Mouse (Mus musculus): ENCODE data around the gene Hey2. TPM values are rescaled to one million over a fixed set of nuclear protein-coding genes. Genes with fewer than 3 reads are reported as not detected.

The Hey2 gene
- polyA plus RNA-seq, 2 experiments, result 3.1 to 6.1 TPM

- TF ChIP-seq POLR2A (IDR thresholded peaks at IDR 0.05; ENCODE audit: borderline replicate concordance, extremely low read depth, insufficient read depth, insufficient read length), result no peak
- Histone ChIP-seq H3K4me3 (replicated peaks; ENCODE audit: low read length) (no peak overlapping the region), H3K4me1 (ENCODE audit: control insufficient read depth, insufficient read depth, low read length) (no peaks in the 10 kb centered on the region), H3K4me2 (replicated peaks; ENCODE audit: low read depth, low read length, severe bottlenecking) (no peak overlapping the region), H3K27me3 (ENCODE audit: control insufficient read depth, insufficient read depth, low read length) (no peaks in the 10 kb centered on the region), H3K9ac (ENCODE audit: low read depth, low read length, severe bottlenecking) (no peak overlapping the region), H3K9me3 (ENCODE audit: control insufficient read depth, low read length) (no peaks in the 10 kb centered on the region), H3K27ac (replicated peaks; ENCODE audit: low read depth, low read length) (no peak overlapping the region), H3K36me3 (ENCODE audit: control insufficient read depth, insufficient read depth, low read length) (no peaks in the 10 kb centered on the region)
- ATAC-seq (ENCODE audit: low FRiP score, low read depth), result no peak
- 8% methylated on average over 1 of the region's 1 CpGs for WGBS
- DNase-seq (ENCODE audit: low spot score), result peak; percentile 83
Observed at GRCm38 (mm10) chr10:30825049-30825448, 17.6 kb downstream of the Hey2 start.

DNA sequence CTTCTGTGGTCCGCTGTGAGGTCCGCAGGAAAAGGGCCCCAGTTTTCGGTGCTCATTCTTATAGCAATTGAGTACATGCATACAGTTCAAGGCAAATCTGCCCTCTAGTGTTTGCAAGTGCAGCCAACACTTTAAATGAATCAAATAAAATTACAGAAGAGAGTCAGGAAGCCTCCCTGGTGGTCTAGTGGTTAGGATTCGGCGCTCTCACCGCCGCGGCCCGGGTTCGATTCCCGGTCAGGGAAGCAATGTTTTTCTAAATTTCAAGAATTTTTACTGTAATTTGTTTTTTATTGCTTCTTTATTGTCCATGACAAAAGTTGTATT, 31.7 kb downstream of the Hey2 start:
- Histone ChIP-seq H3K4me1 (ENCODE audit: control insufficient read depth, insufficient read depth, low read length) (no peaks in the 10 kb centered on the region), H3K36me3 (ENCODE audit: control insufficient read depth, insufficient read depth, low read length) (no peaks in the 10 kb centered on the region), H3K27ac (replicated peaks; ENCODE audit: low read depth, low read length) (no peak overlapping the region), H3K4me3 (replicated peaks; ENCODE audit: low read length) (peak overlapping the region; percentile 42), H3K27me3 (ENCODE audit: control insufficient read depth, insufficient read depth, low read length) (no peaks in the 10 kb centered on the region), H3K9me3 (ENCODE audit: control insufficient read depth, low read length) (no peaks in the 10 kb centered on the region), H3K4me2 (replicated peaks; ENCODE audit: low read depth, low read length, severe bottlenecking) (peak overlapping the region; percentile 47), H3K9ac (ENCODE audit: low read depth, low read length, severe bottlenecking) (no peak overlapping the region)
- peak; percentile 97 for ATAC-seq (ENCODE audit: low FRiP score, low read depth)
- DNase-seq (ENCODE audit: low spot score), result peak; percentile 94
- WGBS, result 9% methylated on average over 11 of the region's 11 CpGs
- TF ChIP-seq POLR2A (IDR thresholded peaks at IDR 0.05; ENCODE audit: borderline replicate concordance, extremely low read depth, insufficient read depth, insufficient read length), result no peak

GRCm38 (mm10) chr10:30810247-30810966, 32.2 kb downstream of the Hey2 start:
- H3K4me2 ChIP-seq (replicated peaks; ENCODE audit: low read depth, low read length, severe bottlenecking), result peak overlapping the region; percentile 47
- 34% methylated on average over 9 of the region's 9 CpGs for WGBS
- H3K27me3 ChIP-seq (ENCODE audit: control insufficient read depth, insufficient read depth, low read length), result no peaks in the 10 kb centered on the region
- no peaks in the 10 kb centered on the region for H3K9me3 ChIP-seq (ENCODE audit: control insufficient read depth, low read length)
- no peak for TF ChIP-seq POLR2A (IDR thresholded peaks at IDR 0.05; ENCODE audit: borderline replicate concordance, extremely low read depth, insufficient read depth, insufficient read length)
- no peaks in the 10 kb centered on the region for H3K36me3 ChIP-seq (ENCODE audit: control insufficient read depth, insufficient read depth, low read length)
- peak overlapping the region; percentile 42 for H3K4me3 ChIP-seq (replicated peaks; ENCODE audit: low read length)
- ATAC-seq (ENCODE audit: low FRiP score, low read depth) (no peak), DNase-seq (ENCODE audit: low spot score) (no peak)
- no peak overlapping the region for H3K27ac ChIP-seq (replicated peaks; ENCODE audit: low read depth, low read length)
- H3K9ac ChIP-seq (ENCODE audit: low read depth, low read length, severe bottlenecking), result no peak overlapping the region
- no peaks in the 10 kb centered on the region for H3K4me1 ChIP-seq (ENCODE audit: control insufficient read depth, insufficient read depth, low read length)

GRCm38 (mm10) chr10:30803587-30804253, 38.9 kb downstream of the Hey2 start:
- DNase-seq (ENCODE audit: low spot score) (no peak), ATAC-seq (ENCODE audit: low FRiP score, low read depth) (no peak)
- Histone ChIP-seq H3K27me3 (ENCODE audit: control insufficient read depth, insufficient read depth, low read length) (no peaks in the 10 kb centered on the region), H3K4me2 (replicated peaks; ENCODE audit: low read depth, low read length, severe bottlenecking) (peak overlapping the region; percentile 63), H3K9me3 (ENCODE audit: control insufficient read depth, low read length) (no peaks in the 10 kb centered on the region), H3K4me3 (replicated peaks; ENCODE audit: low read length) (peak overlapping the region; percentile 82), H3K36me3 (ENCODE audit: control insufficient read depth, insufficient read depth, low read length) (no peaks in the 10 kb centered on the region), H3K9ac (ENCODE audit: low read depth, low read length, severe bottlenecking) (peak overlapping the region; percentile 90), H3K4me1 (ENCODE audit: control insufficient read depth, insufficient read depth, low read length) (peaks cover 7% of the 10 kb centered on the region; the same call in 1 of the 2 replicates), H3K27ac (replicated peaks; ENCODE audit: low read depth, low read length) (peak overlapping the region; percentile 94)
- TF ChIP-seq POLR2A (IDR thresholded peaks at IDR 0.05; ENCODE audit: borderline replicate concordance, extremely low read depth, insufficient read depth, insufficient read length), result no peak
- WGBS, result 34% methylated on average over 7 of the region's 7 CpGs

- Histone ChIP-seq H3K9ac (ENCODE audit: low read depth, low read length, severe bottlenecking) (peak within 1 kb of the TSS; percentile 90), H3K36me3 (ENCODE audit: control insufficient read depth, insufficient read depth, low read length) (no peaks in the 10 kb centered on the region), H3K27me3 (ENCODE audit: control insufficient read depth, insufficient read depth, low read length) (no peaks in the 10 kb centered on the region), H3K9me3 (ENCODE audit: control insufficient read depth, low read length) (no peaks in the 10 kb centered on the region), H3K4me1 (ENCODE audit: control insufficient read depth, insufficient read depth, low read length) (peaks cover 7% of the 10 kb centered on the region; the same call in 1 of the 2 replicates), H3K27ac (replicated peaks; ENCODE audit: low read depth, low read length) (peak within 1 kb of the TSS; percentile 94), H3K4me2 (replicated peaks; ENCODE audit: low read depth, low read length, severe bottlenecking) (peak within 1 kb of the TSS; percentile 63), H3K4me3 (replicated peaks; ENCODE audit: low read length) (peak within 1 kb of the TSS; percentile 82)
- WGBS, result under 1% methylated on average over 48 of the region's 89 CpGs
- TF ChIP-seq POLR2A (IDR thresholded peaks at IDR 0.05; ENCODE audit: borderline replicate concordance, extremely low read depth, insufficient read depth, insufficient read length), result peak; percentile 88; the same call in 1 of the 2 replicates
- peak; percentile 90 for ATAC-seq (ENCODE audit: low FRiP score, low read depth)
- DNase-seq (ENCODE audit: low spot score), result peak; percentile 71
Observed at GRCm38 (mm10) chr10:30802681-30803586, 39.7 kb downstream of the Hey2 start, which contains the start of gene Ncoa7. TSS of gene Ncoa7 (minus strand) at chr10:30803326.

Data from limb, embryonic 14.5 days (tissue).